Mouse (Mus musculus): ENCODE data around the gene Atp4b.

- TF ChIP-seq CTCF (IDR thresholded peaks at IDR 0.05; ENCODE audit: control insufficient read depth, insufficient read depth, insufficient read length) (no peak), MYOG (IDR thresholded peaks at IDR 0.05; ENCODE audit: control insufficient read depth, extremely low read depth, insufficient read length) (no peak), MAX (IDR thresholded peaks at IDR 0.05) (no peak)
Measured at GRCm38 (mm10) chr8:13420970-13421369, 24.3 kb upstream of the Atp4b start.
